Mouse (Mus musculus) layer of hippocampus, postnatal 36 days (tissue): ENCODE measurements at regions not wholly inside any gene's neighbourhood (a gene's known extent, or its start where the extent isn't known, plus 50 kb on each side); places are given as distances from the start of the nearest gene placed in this dataset.
A peak's percentile ranks its signal among the peaks of the same experiment; 100 is the strongest.

Experiments
- DNase-seq, 2 experiments: peaks; one replicate each; pipeline ENCODE4 v3.0.0; 2022

- peak; percentile 1 to 2 for DNase-seq
Measured at GRCm38 (mm10) chr14:84928161-84928560, 484.8 kb downstream of the Pcdh17 start.

- DNase-seq = peak; percentile 2 to 8
Measured at GRCm38 (mm10) chr14:84934094-84934493, 490.7 kb downstream of the Pcdh17 start.

DNA sequence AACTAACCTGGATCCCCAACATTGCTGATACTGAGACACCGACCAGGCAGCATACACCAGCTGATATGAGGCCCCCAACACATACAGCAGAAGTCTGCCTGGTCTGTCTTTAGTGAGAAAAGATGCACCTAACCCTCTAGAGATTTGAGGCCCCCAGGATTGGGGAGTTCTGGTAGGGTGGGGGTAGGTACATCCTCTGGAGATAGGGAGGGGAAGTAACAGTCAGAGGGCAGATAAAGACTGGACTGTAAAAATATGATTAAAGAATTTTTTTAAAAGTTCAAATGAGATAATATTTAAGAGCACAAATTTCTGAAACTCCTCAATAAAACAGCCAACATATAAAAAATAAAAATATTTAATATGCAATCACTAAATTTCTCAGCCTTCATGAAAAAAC is 511.9 kb downstream of the Pcdh17 start:
- DNase-seq = no peak

GRCm38 (mm10) chr14:84987764-84988163 is 544.4 kb downstream of the Pcdh17 start:
- no peak for DNase-seq

DNA sequence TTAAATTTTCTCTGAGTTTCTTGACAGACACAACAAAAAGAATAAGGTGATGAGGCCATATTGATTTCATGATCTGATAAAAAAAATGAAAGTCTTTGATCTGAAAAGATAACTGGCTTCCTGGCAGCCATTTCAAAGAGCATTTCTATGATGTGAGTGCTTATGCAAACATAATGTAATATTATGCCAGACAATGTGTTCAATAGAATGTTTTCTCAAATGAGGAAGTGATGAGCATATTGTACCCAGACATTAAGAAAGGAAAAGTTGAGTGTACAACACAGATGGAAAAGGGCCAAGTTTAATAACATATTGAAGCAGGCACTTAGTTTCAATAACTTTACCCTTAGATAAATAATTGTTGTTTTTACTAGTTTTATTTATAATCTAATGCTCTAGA is 569.0 kb downstream of the Pcdh17 start:
- DNase-seq = no peak
